Mouse (Mus musculus) stomach, embryonic 16.5 days (tissue): ENCODE data around the gene Ddx49. TPM values are rescaled to one million over a fixed set of nuclear protein-coding genes. Genes with fewer than 3 reads are reported as not detected.

Experiments
- ATAC-seq: fragments of 200-750 bp; cut with Nextera tagmentation; 2 replicates; pipeline ENCODE4 v1.8.0; 2017; ENCODE audit warnings: moderate number of reproducible peaks, moderate TSS enrichment; ENCODE audit not compliant: insufficient read depth, low FRiP score
- H3K27ac ChIP-seq: fragments of 300-500 bp; sonication (generic); 2 replicates; pipeline ENCODE4 v1.5.1; 2014; ENCODE audit warnings: low read length
- H3K27me3 ChIP-seq: fragments of 300-500 bp; sonication (generic); 2 replicates; pipeline ENCODE4 v1.6.1; 2014; ENCODE audit warnings: low read length, control low read depth, mixed read lengths; ENCODE audit not compliant: control insufficient read depth, insufficient read depth
- H3K36me3 ChIP-seq: fragments of 300-500 bp; sonication (generic); 2 replicates; pipeline ENCODE4 v1.6.1; 2014; ENCODE audit warnings: low read length; ENCODE audit not compliant: control insufficient read depth, insufficient read depth
- H3K4me1 ChIP-seq: fragments of 300-500 bp; sonication (generic); 2 replicates; pipeline ENCODE4 v1.6.1; 2014; ENCODE audit warnings: low read length, control low read depth, mixed read lengths; ENCODE audit not compliant: control insufficient read depth, insufficient read depth
- H3K4me2 ChIP-seq: fragments of 300-500 bp; sonication (generic); 2 replicates; pipeline ENCODE4 v1.6.1; 2014; ENCODE audit warnings: low read depth, low read length, mixed read lengths
- H3K4me3 ChIP-seq: fragments of 300-500 bp; sonication (generic); replicated peaks from 2 replicates; pipeline ENCODE4 v1.5.1; 2014; ENCODE audit warnings: mild to moderate bottlenecking, low read length
- H3K9ac ChIP-seq: fragments of 300-500 bp; sonication (generic); 2 replicates; pipeline ENCODE4 v1.6.1; 2014; ENCODE audit warnings: low read length
- H3K9me3 ChIP-seq: fragments of 300-500 bp; sonication (generic); replicated peaks from 2 replicates; pipeline ENCODE4 v1.6.1; 2016; ENCODE audit warnings: low read length, control low read depth; ENCODE audit not compliant: control insufficient read depth
- WGBS: fragments of 180-500 bp; shearing (Covaris S2); extraction: QIAGEN DNeasy Blood & Tissue Kit; methylation state at CpG from one replicate; pipeline ENCODE4 v1.1.7; 2014; 5-methylcytosine and 5-hydroxymethylcytosine counted together
- polyA plus RNA-seq: library from polyadenylated mRNA; unstranded; fragments of >200 nt; fragmentation: Nextera tagmentation; extraction: Ambion mirVana; gene quantifications from 2 replicates; pipeline ENCODE4 v1.2.1, GENCODE M21; 2015

Gene Ddx49
- polyA plus RNA-seq, 1 experiment from 2014 or later = 48.8 TPM

- Histone ChIP-seq H3K9me3 (no peaks in the 10 kb centered on the region), H3K9ac (no peak overlapping the region), H3K4me1 (no peaks in the 10 kb centered on the region), H3K27ac (no peak overlapping the region), H3K4me2 (no peak overlapping the region), H3K27me3 (no peaks in the 10 kb centered on the region), H3K4me3 (no peak overlapping the region), H3K36me3 (peaks cover 36% of the 10 kb centered on the region)
- no peak for ATAC-seq
- 78% methylated on average over 3 of the region's 3 CpGs for WGBS
Measured at GRCm38 (mm10) chr8:70257456-70257855, 44.8 kb downstream of the Ddx49 start.

GRCm38 (mm10) chr8:70254628-70255027 lies 47.7 kb downstream of the Ddx49 start:
- Histone ChIP-seq H3K27me3 (no peaks in the 10 kb centered on the region), H3K36me3 (peaks cover 43% of the 10 kb centered on the region), H3K4me2 (no peak overlapping the region), H3K4me3 (no peak overlapping the region), H3K9me3 (no peaks in the 10 kb centered on the region), H3K9ac (no peak overlapping the region), H3K4me1 (no peaks in the 10 kb centered on the region), H3K27ac (no peak overlapping the region)
- ATAC-seq = no peak
- 63% methylated on average over 1 of the region's 1 CpGs for WGBS

GRCm38 (mm10) chr8:70247841-70248240 lies 54.4 kb downstream of the Ddx49 start:
- H3K4me3 ChIP-seq = no peak overlapping the region
- peaks cover 23% of the 10 kb centered on the region for H3K36me3 ChIP-seq
- WGBS = 89% methylated on average over 3 of the region's 3 CpGs
- no peak overlapping the region for H3K4me2 ChIP-seq
- H3K27me3 ChIP-seq = no peaks in the 10 kb centered on the region
- H3K4me1 ChIP-seq = no peaks in the 10 kb centered on the region
- no peak for ATAC-seq
- H3K9ac ChIP-seq = no peak overlapping the region
- no peak overlapping the region for H3K27ac ChIP-seq
- H3K9me3 ChIP-seq = no peaks in the 10 kb centered on the region

DNA sequence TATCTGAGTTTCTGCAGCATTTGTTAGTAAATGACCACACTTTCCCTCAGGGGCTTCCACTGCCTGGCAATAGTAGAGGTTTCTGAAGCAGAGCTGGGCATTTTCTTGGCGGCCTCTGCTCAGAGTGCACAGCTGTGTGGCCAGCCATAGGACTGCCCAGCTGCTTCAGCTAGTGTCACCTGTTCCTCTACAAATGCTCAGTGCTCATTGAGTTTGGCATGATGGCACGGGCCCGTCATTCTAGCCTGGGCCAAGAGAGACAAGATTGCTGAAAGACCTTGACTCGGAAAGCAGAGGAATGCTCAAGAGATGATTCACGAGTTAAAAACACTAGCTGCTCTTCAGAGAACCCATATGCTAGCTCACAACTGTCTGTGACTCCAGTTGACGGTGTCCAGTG lies 55.7 kb downstream of the Ddx49 start:
- Histone ChIP-seq H3K4me3 (no peak overlapping the region), H3K9ac (no peak overlapping the region), H3K9me3 (no peaks in the 10 kb centered on the region), H3K27ac (no peak overlapping the region), H3K36me3 (peaks cover 21% of the 10 kb centered on the region), H3K4me2 (no peak overlapping the region), H3K27me3 (no peaks in the 10 kb centered on the region), H3K4me1 (no peaks in the 10 kb centered on the region)
- 90% methylated on average over 6 of the region's 6 CpGs for WGBS
- ATAC-seq = no peak

Other genes starting within 250 kb of the Ddx49 start
- gene Tm6sf2, start 229.6 kb downstream of the Ddx49 start, polyA plus RNA-seq = 8.4 and 11.6 TPM in 2 replicates
- 0.28 TPM in 1 of 2 replicates, not detected in the other for gene Hapln4, start 219.0 kb downstream of the Ddx49 start, polyA plus RNA-seq
- gene Ncan, start 181.6 kb downstream of the Ddx49 start, polyA plus RNA-seq = 0.96 and 1.4 TPM in 2 replicates
- 35.7 and 37.1 TPM in 2 replicates for gene Nr2c2ap, start 171.2 kb downstream of the Ddx49 start, polyA plus RNA-seq
- 14.5 and 17.1 TPM in 2 replicates for gene Rfxank, start 163.3 kb downstream of the Ddx49 start, polyA plus RNA-seq
- gene Borcs8, start 163.0 kb downstream of the Ddx49 start, polyA plus RNA-seq = 38.0 and 42.8 TPM in 2 replicates
- gene Mef2b, start 162.8 kb downstream of the Ddx49 start, polyA plus RNA-seq = 0.25 TPM in 2 replicates
- 64.2 and 64.8 TPM in 2 replicates for gene Tmem161a, start 130.1 kb downstream of the Ddx49 start, polyA plus RNA-seq
- gene Slc25a42, start 90.2 kb downstream of the Ddx49 start, polyA plus RNA-seq = 5.1 and 6.1 TPM in 2 replicates
- gene Sugp2, start 68.3 kb downstream of the Ddx49 start, polyA plus RNA-seq = 25.6 and 26.4 TPM in 2 replicates
- gene Armc6, start 68.0 kb downstream of the Ddx49 start, polyA plus RNA-seq = 25.3 and 27.0 TPM in 2 replicates
- 27.3 and 32.5 TPM in 2 replicates for gene Homer3, start 19.7 kb downstream of the Ddx49 start, polyA plus RNA-seq
- 354 and 410 TPM in 2 replicates for gene Cope, start within 50 bp of the Ddx49 start, polyA plus RNA-seq
- gene Cers1, start 13.3 kb upstream of the Ddx49 start, polyA plus RNA-seq = 3.8 and 4.1 TPM in 2 replicates
- 1.4 and 2.1 TPM in 2 replicates for gene Gdf1, start 27.3 kb upstream of the Ddx49 start, polyA plus RNA-seq
- 7.4 and 8.2 TPM in 2 replicates for gene Upf1, start 50.8 kb upstream of the Ddx49 start, polyA plus RNA-seq
- gene Comp, start 71.1 kb upstream of the Ddx49 start, polyA plus RNA-seq = 0.15 and 0.25 TPM in 2 replicates
- gene Crtc1, start 137.1 kb upstream of the Ddx49 start, polyA plus RNA-seq = 13.9 and 16.2 TPM in 2 replicates
- 24.2 and 24.9 TPM in 2 replicates for gene Klhl26, start 174.5 kb upstream of the Ddx49 start, polyA plus RNA-seq
- gene Tmem59l, start 184.9 kb upstream of the Ddx49 start, polyA plus RNA-seq = 2.8 and 4.3 TPM in 2 replicates
- 3.4 and 4.9 TPM in 2 replicates for gene Crlf1, start 190.7 kb upstream of the Ddx49 start, polyA plus RNA-seq
- 118 and 125 TPM in 2 replicates for gene Rex1bd, start 204.3 kb upstream of the Ddx49 start, polyA plus RNA-seq
- 719 and 930 TPM in 2 replicates for gene Uba52, start 208.3 kb upstream of the Ddx49 start, polyA plus RNA-seq
- 291 and 298 TPM in 2 replicates for gene Fkbp8, start 225.2 kb upstream of the Ddx49 start, polyA plus RNA-seq
- 53.6 and 53.9 TPM in 2 replicates for gene Kxd1, start 225.5 kb upstream of the Ddx49 start, polyA plus RNA-seq
- gene Ell, start 237.0 kb upstream of the Ddx49 start, polyA plus RNA-seq = 18.6 and 20.5 TPM in 2 replicates